Mouse (Mus musculus) kidney, adult 9 months (tissue): ENCODE results near the gene Styk1.

Experiments
- DNase-seq: peaks from one replicate; pipeline ENCODE4 v3.0.0; 2022

Gene Styk1

GRCm38 (mm10) chr6:131353352-131353919 is at the start of gene Styk1:
Gene Styk1 (minus strand): TSS chr6:131353597.
- DNase-seq, result peak; percentile 82

GRCm38 (mm10) chr6:131403036-131403435 is 49.6 kb upstream of the Styk1 start:
- no peak for DNase-seq

GRCm38 (mm10) chr6:131402606-131403005 is 49.2 kb upstream of the Styk1 start:
- DNase-seq, result no peak

- no peak for DNase-seq
Measured at GRCm38 (mm10) chr6:131401259-131401658, 47.9 kb upstream of the Styk1 start.

GRCm38 (mm10) chr6:131396650-131397049 is 43.3 kb upstream of the Styk1 start:
- no peak for DNase-seq

- DNase-seq, result no peak
Measured at GRCm38 (mm10) chr6:131393873-131394660, 40.7 kb upstream of the Styk1 start.

- peak; percentile 87 for DNase-seq
Measured at GRCm38 (mm10) chr6:131388040-131389021, 34.9 kb upstream of the Styk1 start, which contains the start of gene Ybx3. Gene Ybx3 (minus strand): TSS chr6:131388476.

GRCm38 (mm10) chr6:131387221-131388039 is 34.0 kb upstream of the Styk1 start:
- peak; percentile 45 for DNase-seq

- DNase-seq, result no peak
Measured at GRCm38 (mm10) chr6:131386416-131387019, 33.1 kb upstream of the Styk1 start.

- no peak for DNase-seq
Measured at GRCm38 (mm10) chr6:131385469-131385868, 32.1 kb upstream of the Styk1 start.

GRCm38 (mm10) chr6:131383713-131384330 is 30.4 kb upstream of the Styk1 start:
- DNase-seq, result no peak

- no peak for DNase-seq
Measured at GRCm38 (mm10) chr6:131382984-131383337, 29.6 kb upstream of the Styk1 start.

- peak; percentile 47 for DNase-seq
Measured at GRCm38 (mm10) chr6:131382232-131382983, 29.0 kb upstream of the Styk1 start.

GRCm38 (mm10) chr6:131378858-131379428 is 25.5 kb upstream of the Styk1 start:
- DNase-seq, result no peak

GRCm38 (mm10) chr6:131377378-131377777 is 24.0 kb upstream of the Styk1 start:
- DNase-seq, result no peak

GRCm38 (mm10) chr6:131374594-131375340 is 21.4 kb upstream of the Styk1 start:
- DNase-seq, result no peak

- DNase-seq, result no peak
Measured at GRCm38 (mm10) chr6:131373160-131373559, 19.8 kb upstream of the Styk1 start.

GRCm38 (mm10) chr6:131370767-131371166 is 17.4 kb upstream of the Styk1 start:
- no peak for DNase-seq

- DNase-seq, result no peak
Measured at GRCm38 (mm10) chr6:131369866-131370616, 16.6 kb upstream of the Styk1 start.
